Mouse (Mus musculus): ENCODE data around the gene Otx1. TPM values are rescaled to one million over a fixed set of nuclear protein-coding genes. Genes with fewer than 3 reads are reported as not detected.

The Otx1 gene
- polyA plus RNA-seq, 1 experiment from 2014 or later, result 0.51 TPM

- H3K36me3 ChIP-seq (ENCODE audit: control insufficient read depth, insufficient read depth, low read length), result no peaks in the 10 kb centered on the region
- peaks cover 70% of the 10 kb centered on the region for H3K27me3 ChIP-seq (replicated peaks; ENCODE audit: control insufficient read depth, insufficient read depth, low read length)
- no peaks in the 10 kb centered on the region for H3K9me3 ChIP-seq (ENCODE audit: control insufficient read depth, low read length)
- ATAC-seq, result peak; percentile 74
- under 1% methylated on average over 27 of the region's 59 CpGs for WGBS
- H3K27ac ChIP-seq (ENCODE audit: low read depth, low read length), result no peak overlapping the region
- peak overlapping the region; percentile 42 for H3K9ac ChIP-seq (ENCODE audit: low read depth, low read length)
- peak overlapping the region; percentile 42 for H3K4me3 ChIP-seq (ENCODE audit: low read length)
- H3K4me1 ChIP-seq (ENCODE audit: control insufficient read depth, insufficient read depth, low read depth, low read length), result peaks cover 14% of the 10 kb centered on the region
- H3K4me2 ChIP-seq (ENCODE audit: low read length), result peak overlapping the region; percentile 62
Measured at GRCm38 (mm10) chr11:22001321-22002061, 1.2 kb downstream of the Otx1 start.

- Histone ChIP-seq H3K4me3 (ENCODE audit: low read length) (peak overlapping the region; percentile 42), H3K27ac (ENCODE audit: low read depth, low read length) (no peak overlapping the region), H3K36me3 (ENCODE audit: control insufficient read depth, insufficient read depth, low read length) (no peaks in the 10 kb centered on the region), H3K9me3 (ENCODE audit: control insufficient read depth, low read length) (no peaks in the 10 kb centered on the region), H3K4me1 (ENCODE audit: control insufficient read depth, insufficient read depth, low read depth, low read length) (peaks cover 17% of the 10 kb centered on the region), H3K9ac (ENCODE audit: low read depth, low read length) (no peak overlapping the region), H3K4me2 (ENCODE audit: low read length) (peak overlapping the region; percentile 62), H3K27me3 (replicated peaks; ENCODE audit: control insufficient read depth, insufficient read depth, low read length) (peaks cover 64% of the 10 kb centered on the region)
- WGBS, result 4% methylated on average over 38 of the region's 48 CpGs
- no peak for ATAC-seq
Measured at GRCm38 (mm10) chr11:22000316-22001076, 2.2 kb downstream of the Otx1 start.

- no peak overlapping the region for H3K27ac ChIP-seq (ENCODE audit: low read depth, low read length)
- no peaks in the 10 kb centered on the region for H3K9me3 ChIP-seq (ENCODE audit: control insufficient read depth, low read length)
- ATAC-seq, result no peak
- H3K9ac ChIP-seq (ENCODE audit: low read depth, low read length), result no peak overlapping the region
- H3K4me1 ChIP-seq (ENCODE audit: control insufficient read depth, insufficient read depth, low read depth, low read length), result peaks cover 17% of the 10 kb centered on the region
- peaks cover 56% of the 10 kb centered on the region for H3K27me3 ChIP-seq (replicated peaks; ENCODE audit: control insufficient read depth, insufficient read depth, low read length)
- no peak overlapping the region; the same call in 1 of the 2 replicates for H3K4me2 ChIP-seq (ENCODE audit: low read length)
- H3K36me3 ChIP-seq (ENCODE audit: control insufficient read depth, insufficient read depth, low read length), result no peaks in the 10 kb centered on the region
- whole genome bisulfite sequencing, result 7% methylated on average over 31 of the region's 31 CpGs
- no peak overlapping the region; the same call in 1 of the 2 replicates for H3K4me3 ChIP-seq (ENCODE audit: low read length)
Measured at GRCm38 (mm10) chr11:21999396-22000315, 3.0 kb downstream of the Otx1 start.

- no peak overlapping the region for H3K27ac ChIP-seq (ENCODE audit: low read depth, low read length)
- no peaks in the 10 kb centered on the region for H3K36me3 ChIP-seq (ENCODE audit: control insufficient read depth, insufficient read depth, low read length)
- H3K9me3 ChIP-seq (ENCODE audit: control insufficient read depth, low read length), result no peaks in the 10 kb centered on the region
- WGBS, result 10% methylated on average over 32 of the region's 32 CpGs
- H3K4me1 ChIP-seq (ENCODE audit: control insufficient read depth, insufficient read depth, low read depth, low read length), result peaks cover 17% of the 10 kb centered on the region
- no peak overlapping the region for H3K4me3 ChIP-seq (ENCODE audit: low read length)
- H3K27me3 ChIP-seq (replicated peaks; ENCODE audit: control insufficient read depth, insufficient read depth, low read length), result peaks cover 44% of the 10 kb centered on the region
- H3K9ac ChIP-seq (ENCODE audit: low read depth, low read length), result no peak overlapping the region
- no peak for ATAC-seq
- H3K4me2 ChIP-seq (ENCODE audit: low read length), result no peak overlapping the region; the same call in 1 of the 2 replicates
Measured at GRCm38 (mm10) chr11:21998141-21999047, 4.3 kb downstream of the Otx1 start.

- Histone ChIP-seq H3K27me3 (replicated peaks; ENCODE audit: control insufficient read depth, insufficient read depth, low read length) (peaks cover 47% of the 10 kb centered on the region), H3K36me3 (ENCODE audit: control insufficient read depth, insufficient read depth, low read length) (no peaks in the 10 kb centered on the region), H3K27ac (ENCODE audit: low read depth, low read length) (no peak overlapping the region), H3K4me3 (ENCODE audit: low read length) (no peak overlapping the region; the same call in 1 of the 2 replicates), H3K4me1 (ENCODE audit: control insufficient read depth, insufficient read depth, low read depth, low read length) (peaks cover 17% of the 10 kb centered on the region), H3K9ac (ENCODE audit: low read depth, low read length) (no peak overlapping the region), H3K4me2 (ENCODE audit: low read length) (no peak overlapping the region; the same call in 1 of the 2 replicates), H3K9me3 (ENCODE audit: control insufficient read depth, low read length) (peaks cover 2% of the 10 kb centered on the region)
- ATAC-seq, result no peak
- 4% methylated on average over 20 of the region's 20 CpGs for WGBS
Measured at GRCm38 (mm10) chr11:21997561-21998140, 5.0 kb downstream of the Otx1 start.

GRCm38 (mm10) chr11:21996661-21997560 is 5.8 kb downstream of the Otx1 start:
- Histone ChIP-seq H3K9me3 (ENCODE audit: control insufficient read depth, low read length) (peaks cover 2% of the 10 kb centered on the region), H3K4me1 (ENCODE audit: control insufficient read depth, insufficient read depth, low read depth, low read length) (peaks cover 15% of the 10 kb centered on the region), H3K4me2 (ENCODE audit: low read length) (peak overlapping the region; percentile 49), H3K27ac (ENCODE audit: low read depth, low read length) (no peak overlapping the region), H3K27me3 (replicated peaks; ENCODE audit: control insufficient read depth, insufficient read depth, low read length) (peaks cover 44% of the 10 kb centered on the region), H3K9ac (ENCODE audit: low read depth, low read length) (no peak overlapping the region; the same call in 1 of the 2 replicates), H3K36me3 (ENCODE audit: control insufficient read depth, insufficient read depth, low read length) (no peaks in the 10 kb centered on the region), H3K4me3 (ENCODE audit: low read length) (peak overlapping the region; percentile 27)
- 1% methylated on average over 54 of the region's 63 CpGs for WGBS
- peak; percentile 34 for ATAC-seq

GRCm38 (mm10) chr11:21996325-21996647 is 6.4 kb downstream of the Otx1 start:
- H3K9ac ChIP-seq (ENCODE audit: low read depth, low read length), result no peak overlapping the region
- H3K4me1 ChIP-seq (ENCODE audit: control insufficient read depth, insufficient read depth, low read depth, low read length), result peaks cover 10% of the 10 kb centered on the region; the same call in 1 of the 2 replicates
- H3K27ac ChIP-seq (ENCODE audit: low read depth, low read length), result no peak overlapping the region
- WGBS, result 2% methylated on average over 13 of the region's 13 CpGs
- H3K4me3 ChIP-seq (ENCODE audit: low read length), result peak overlapping the region; percentile 27; the same call in 1 of the 2 replicates
- H3K9me3 ChIP-seq (ENCODE audit: control insufficient read depth, low read length), result peaks cover 2% of the 10 kb centered on the region
- H3K4me2 ChIP-seq (ENCODE audit: low read length), result peak overlapping the region; percentile 49
- ATAC-seq, result no peak
- peaks cover 42% of the 10 kb centered on the region for H3K27me3 ChIP-seq (replicated peaks; ENCODE audit: control insufficient read depth, insufficient read depth, low read length)
- H3K36me3 ChIP-seq (ENCODE audit: control insufficient read depth, insufficient read depth, low read length), result no peaks in the 10 kb centered on the region

Data from hindbrain, embryonic 16.5 days (tissue).